Mouse (Mus musculus): ENCODE measurements around the gene 1110008P14Rik.

Gene 1110008P14Rik

GRCm38 (mm10) chr2:32344056-32344455 lies 37.7 kb downstream of the 1110008P14Rik start:
- peak; percentile 69; the same call in 1 of the 2 replicates for ATAC-seq (ENCODE audit: insufficient number of reproducible peaks, low FRiP score, low TSS enrichment)

DNA sequence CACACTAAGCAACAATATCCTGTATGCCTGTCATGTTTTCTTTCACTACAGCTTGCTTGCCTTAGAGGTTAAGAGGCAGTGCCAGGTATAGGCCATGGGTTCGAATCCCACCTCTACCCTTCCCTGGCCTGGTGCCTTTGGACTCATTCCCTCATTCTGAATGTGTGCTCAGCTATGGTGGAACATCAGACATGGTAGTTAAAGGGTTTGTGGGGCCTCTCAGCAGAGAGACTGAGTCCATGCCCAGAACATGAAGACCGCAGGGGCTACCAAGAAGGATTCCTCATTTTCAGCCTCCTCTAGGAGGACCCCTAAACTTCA lies 38.4 kb downstream of the 1110008P14Rik start:
- no peak for ATAC-seq (ENCODE audit: insufficient number of reproducible peaks, low FRiP score, low TSS enrichment)

GRCm38 (mm10) chr2:32342539-32343350 lies 39.0 kb downstream of the 1110008P14Rik start:
- peak; percentile 75 for ATAC-seq (ENCODE audit: insufficient number of reproducible peaks, low FRiP score, low TSS enrichment)

GRCm38 (mm10) chr2:32342039-32342438 lies 39.7 kb downstream of the 1110008P14Rik start:
- ATAC-seq (ENCODE audit: insufficient number of reproducible peaks, low FRiP score, low TSS enrichment): no peak

GRCm38 (mm10) chr2:32341634-32341939 lies 40.2 kb downstream of the 1110008P14Rik start:
- ATAC-seq (ENCODE audit: insufficient number of reproducible peaks, low FRiP score, low TSS enrichment): no peak

DNA sequence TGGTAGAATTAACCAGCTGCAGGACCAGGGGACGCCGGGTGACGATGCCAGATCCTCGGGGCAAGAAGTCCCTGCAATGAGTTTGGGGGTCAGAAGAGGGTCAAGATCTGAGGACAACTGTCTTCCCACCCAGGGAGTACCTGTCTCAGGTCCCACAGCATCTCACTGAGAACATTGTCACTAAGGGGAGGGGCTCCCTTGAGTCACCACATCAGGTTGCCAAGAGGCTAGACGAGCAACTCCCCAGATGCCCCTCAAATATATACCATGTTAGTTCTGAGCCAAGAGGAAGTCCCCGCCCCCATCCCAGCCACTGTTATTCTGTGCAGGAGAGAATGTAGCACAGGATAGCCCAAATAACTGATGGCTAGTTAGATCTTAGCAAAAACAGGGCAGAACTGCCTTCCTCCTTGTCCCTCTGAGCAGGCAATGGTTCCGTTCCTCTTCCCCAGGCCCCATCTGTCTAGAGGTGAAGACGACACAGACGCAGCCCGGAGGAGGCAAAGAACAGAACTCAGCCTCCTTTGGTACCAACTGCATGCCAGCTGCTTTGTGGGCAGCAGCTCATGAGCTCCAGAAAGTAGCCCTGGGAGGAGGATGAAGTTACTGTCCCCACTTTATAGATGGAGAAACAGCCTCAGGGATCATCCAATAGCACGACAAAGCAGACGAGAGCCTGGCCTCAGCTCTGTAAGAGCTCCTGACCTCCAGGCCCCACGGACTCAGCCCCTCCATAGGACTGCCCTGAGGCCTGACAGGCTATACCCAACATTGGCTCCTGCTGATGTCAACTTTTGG lies 40.7 kb downstream of the 1110008P14Rik start:
- ATAC-seq (ENCODE audit: insufficient number of reproducible peaks, low FRiP score, low TSS enrichment): no peak

DNA sequence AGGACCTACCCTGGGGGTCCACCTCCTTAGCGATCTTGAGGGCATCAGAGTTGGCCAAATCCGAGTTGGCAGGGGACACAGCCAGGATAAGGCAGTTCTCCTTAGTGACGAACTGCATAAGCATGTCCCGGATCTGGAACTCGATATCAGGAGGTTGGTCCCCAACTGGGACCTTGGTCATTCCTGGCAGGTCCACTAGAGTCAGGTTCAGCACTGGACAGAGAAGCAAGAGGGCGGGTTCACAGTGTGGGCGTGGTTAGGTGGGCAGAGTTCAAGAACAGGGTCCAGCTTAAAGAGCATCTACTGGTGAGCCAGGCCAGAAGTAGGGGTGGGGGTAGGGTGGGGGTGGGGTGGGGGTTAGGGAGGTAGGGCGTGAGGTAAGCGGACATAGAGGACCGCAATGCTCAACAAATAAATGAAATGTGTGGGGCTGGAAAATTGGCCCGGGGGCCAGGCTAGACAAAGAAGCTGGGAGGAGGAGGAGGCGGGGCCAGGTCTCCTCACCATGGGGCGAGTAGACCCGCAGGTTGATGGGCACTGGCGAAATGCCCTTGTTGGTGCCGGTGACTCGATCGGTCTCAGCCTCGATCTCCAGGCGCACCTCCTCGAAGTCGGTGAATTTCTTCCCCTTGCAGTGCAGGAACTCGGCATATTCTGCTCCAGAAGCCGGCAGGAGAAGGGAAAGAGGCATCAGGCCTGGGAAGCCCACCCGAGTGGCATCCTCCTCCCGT lies 41.7 kb downstream of the 1110008P14Rik start:
- ATAC-seq (ENCODE audit: insufficient number of reproducible peaks, low FRiP score, low TSS enrichment): no peak

- no peak for ATAC-seq (ENCODE audit: insufficient number of reproducible peaks, low FRiP score, low TSS enrichment)
Measured at GRCm38 (mm10) chr2:32335888-32336287, 45.9 kb downstream of the 1110008P14Rik start.

DNA sequence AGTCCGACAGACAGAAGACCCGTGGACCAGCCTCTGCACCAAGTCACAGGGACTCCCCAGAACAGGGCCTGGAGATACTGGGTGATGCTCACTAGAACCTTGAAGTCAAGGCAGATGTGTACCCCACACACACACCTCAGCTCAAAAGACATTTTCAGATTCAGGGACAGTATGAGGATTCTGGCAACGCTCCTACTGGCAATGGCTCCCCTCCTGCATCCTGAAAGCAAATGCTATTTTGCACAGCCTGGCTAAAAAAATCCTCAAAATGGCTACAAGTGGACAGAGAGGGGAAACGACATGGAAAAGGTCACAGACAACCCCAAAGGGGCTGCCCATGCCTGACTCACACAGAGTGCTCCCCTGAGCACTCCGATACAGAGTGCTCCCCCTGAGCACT lies 49.6 kb downstream of the 1110008P14Rik start:
- ATAC-seq (ENCODE audit: insufficient number of reproducible peaks, low FRiP score, low TSS enrichment): no peak

DNA sequence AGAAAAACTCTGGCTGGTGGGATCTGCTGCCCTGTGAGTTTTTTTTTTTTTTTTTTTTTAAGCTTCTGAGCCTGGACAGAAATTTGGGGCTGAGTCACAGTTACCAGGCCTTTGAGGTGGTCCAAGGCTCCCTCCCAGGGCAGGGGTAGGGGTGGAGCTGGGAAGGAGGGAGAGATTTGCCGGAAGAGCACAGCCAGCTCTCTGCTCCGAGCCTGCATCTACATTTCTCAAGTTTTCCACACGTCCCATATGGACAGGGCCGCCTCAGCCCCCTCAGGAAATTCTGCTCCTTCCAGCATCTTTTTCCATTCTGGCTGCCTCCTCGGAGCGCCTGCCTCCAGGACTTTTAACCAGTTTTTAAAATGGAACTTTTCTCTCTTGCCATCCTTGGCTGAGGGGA lies 52.2 kb downstream of the 1110008P14Rik start:
- no peak for ATAC-seq (ENCODE audit: insufficient number of reproducible peaks, low FRiP score, low TSS enrichment)

DNA sequence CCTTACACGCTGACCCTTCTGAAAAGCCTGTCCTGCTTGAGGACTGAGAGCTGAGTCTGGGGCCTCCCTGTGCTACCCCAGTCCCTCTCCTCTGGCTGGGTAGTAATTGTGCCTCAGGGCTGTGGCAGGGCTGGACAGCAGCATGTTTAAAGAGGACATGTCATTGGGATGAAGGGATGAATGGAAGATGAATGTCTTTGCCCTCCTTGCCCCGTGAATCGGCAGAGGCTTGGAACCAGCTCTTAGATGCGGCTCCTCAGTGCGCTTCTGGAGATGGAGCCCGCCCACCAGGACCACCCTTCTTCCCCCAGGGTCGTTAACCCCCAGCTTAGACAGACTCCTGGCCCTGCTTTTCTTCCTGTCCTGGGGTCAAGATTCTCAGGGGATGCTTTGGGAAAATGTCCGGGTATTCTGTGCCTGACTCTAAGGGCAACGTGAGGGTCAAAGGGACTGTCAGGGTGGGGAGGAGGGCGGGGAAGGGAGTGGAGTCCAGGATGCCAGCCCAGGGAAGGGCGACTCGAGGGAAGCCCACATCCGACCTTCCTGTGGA lies 52.8 kb downstream of the 1110008P14Rik start:
- ATAC-seq (ENCODE audit: insufficient number of reproducible peaks, low FRiP score, low TSS enrichment): no peak

DNA sequence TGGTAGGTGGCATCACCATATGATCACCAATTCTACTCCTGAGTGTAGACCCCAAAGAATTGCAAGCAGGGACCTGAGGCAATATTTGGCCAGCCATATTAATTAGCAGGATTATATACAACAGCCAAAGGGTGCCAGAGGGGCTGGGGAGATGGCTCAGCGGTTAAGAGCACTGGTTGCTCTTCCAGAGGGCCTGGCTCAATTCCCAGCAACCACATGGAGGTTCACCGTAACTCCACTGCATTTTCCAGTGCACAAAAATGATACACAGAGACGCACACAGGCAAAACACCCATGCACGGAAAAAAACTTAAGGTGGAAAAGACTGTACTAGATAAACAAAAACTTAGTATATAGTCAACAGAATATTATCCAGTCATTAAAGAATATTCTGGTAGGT lies 54.5 kb downstream of the 1110008P14Rik start:
- no peak for ATAC-seq (ENCODE audit: insufficient number of reproducible peaks, low FRiP score, low TSS enrichment)

Data from cerebellum, adult (tissue).